ENCODE assay signal across 14 mouse cellular contexts in genomic region chr6:10181590-10182183, GRCm38 (mm10).
A peak's percentile ranks its signal among the peaks of the same experiment; 100 is the strongest.
DNase-seq lines count a peak whose midpoint lies in the region; ATAC-seq lines count a peak whose summit lies in the region.
"Had no signal": no experiment of that assay in that cellular context is flagged by ENCODE, and none has a peak within 500 bp of the region (broad histone marks: within the 10 kb centered on the region; RNA-seq: fewer than 3 reads in every experiment).

No protein-coding gene starts in this region.

- H3K4me1 ChIP-seq in limb, embryonic 11.5 days (ENCODE audit: control insufficient read depth, insufficient read depth, low read length), result no peaks in the 10 kb centered on the region
- H3K4me1 ChIP-seq in limb, embryonic 10.5 days, result no peaks in the 10 kb centered on the region
- no peaks in the 10 kb centered on the region for H3K4me1 ChIP-seq in forebrain, embryonic 15.5 days
- no peaks in the 10 kb centered on the region for H3K4me1 ChIP-seq in limb, embryonic 12.5 days (replicated peaks)
- H3K4me1 ChIP-seq in neural tube, embryonic 15.5 days, result 0 out of 2 replicates have a peak, but pooled peaks cover 4% of the 10 kb centered on the region
- H3K4me1 ChIP-seq: liver, embryonic 15.5 days had no signal

- no peak for DNase-seq in limb, embryonic 11.5 days (ENCODE audit: low spot score)
- no peak for DNase-seq in limb, embryonic 10.5 days (ENCODE audit: low spot score)
- no peak for DNase-seq in heart, adult 18-20 months
- DNase-seq in heart, postnatal 25 days (ENCODE audit: low spot score), result no peak
- DNase-seq: adrenal gland, adult 8-10 months; cerebellum, postnatal 14 days; kidney, adult 8-10 months; lung, postnatal 14 days; thymus, adult 18-20 months had no signal

- H3K27me3 ChIP-seq in limb, embryonic 11.5 days (ENCODE audit: control insufficient read depth, insufficient read depth, low read length), result no peaks in the 10 kb centered on the region
- H3K27me3 ChIP-seq in limb, embryonic 10.5 days (ENCODE audit: low read depth, poor library complexity, severe bottlenecking), result no peaks in the 10 kb centered on the region
- no peaks in the 10 kb centered on the region for H3K27me3 ChIP-seq in forebrain, embryonic 15.5 days
- no peaks in the 10 kb centered on the region for H3K27me3 ChIP-seq in limb, embryonic 12.5 days
- no peaks in the 10 kb centered on the region for H3K27me3 ChIP-seq in neural tube, embryonic 15.5 days (replicated peaks)
- H3K27me3 ChIP-seq: liver, embryonic 15.5 days had no signal

- intact Hi-C loops in heart, postnatal 25 days (cut with DNase I), result no loop called here

- no peak overlapping the region for H3K9ac ChIP-seq in limb, embryonic 11.5 days (ENCODE audit: low read length)
- no peak overlapping the region for H3K9ac ChIP-seq in forebrain, embryonic 15.5 days (replicated peaks)
- no peak overlapping the region for H3K9ac ChIP-seq in limb, embryonic 12.5 days (replicated peaks)
- H3K9ac ChIP-seq in neural tube, embryonic 15.5 days (replicated peaks), result no peak overlapping the region
- H3K9ac ChIP-seq: liver, embryonic 15.5 days had no signal

- no peaks in the 10 kb centered on the region for H3K36me3 ChIP-seq in limb, embryonic 11.5 days (ENCODE audit: control insufficient read depth, insufficient read depth, low read length)
- no peaks in the 10 kb centered on the region for H3K36me3 ChIP-seq in limb, embryonic 10.5 days
- H3K36me3 ChIP-seq in forebrain, embryonic 15.5 days, result no peaks in the 10 kb centered on the region
- no peaks in the 10 kb centered on the region for H3K36me3 ChIP-seq in limb, embryonic 12.5 days
- H3K36me3 ChIP-seq in neural tube, embryonic 15.5 days, result no peaks in the 10 kb centered on the region
- H3K36me3 ChIP-seq: G1E; liver, embryonic 15.5 days had no signal

- H3K4me3 ChIP-seq in limb, embryonic 11.5 days (ENCODE audit: low read depth, low read length), result no peak overlapping the region
- H3K4me3 ChIP-seq in limb, embryonic 10.5 days, result no peak overlapping the region
- no peak overlapping the region for H3K4me3 ChIP-seq in forebrain, embryonic 15.5 days
- no peak overlapping the region for H3K4me3 ChIP-seq in limb, embryonic 12.5 days (replicated peaks)
- no peak overlapping the region for H3K4me3 ChIP-seq in neural tube, embryonic 15.5 days (replicated peaks)
- H3K4me3 ChIP-seq: liver, embryonic 15.5 days had no signal

- H3K4me2 ChIP-seq in limb, embryonic 11.5 days (ENCODE audit: low read depth, severe bottlenecking), result no peak overlapping the region
- no peak overlapping the region for H3K4me2 ChIP-seq in forebrain, embryonic 15.5 days (replicated peaks)
- no peak overlapping the region for H3K4me2 ChIP-seq in limb, embryonic 12.5 days
- no peak overlapping the region for H3K4me2 ChIP-seq in neural tube, embryonic 15.5 days
- H3K4me2 ChIP-seq: liver, embryonic 15.5 days had no signal

- H3K27ac ChIP-seq in limb, embryonic 11.5 days (replicated peaks; ENCODE audit: low read depth, low read length), result no peak overlapping the region
- H3K27ac ChIP-seq in limb, embryonic 10.5 days, result no peak overlapping the region
- H3K27ac ChIP-seq in forebrain, embryonic 15.5 days (replicated peaks), result no peak overlapping the region
- no peak overlapping the region for H3K27ac ChIP-seq in limb, embryonic 12.5 days
- H3K27ac ChIP-seq in neural tube, embryonic 15.5 days (replicated peaks), result no peak overlapping the region
- H3K27ac ChIP-seq: liver, embryonic 15.5 days had no signal

- ATAC-seq in limb, embryonic 11.5 days (ENCODE audit: insufficient number of reproducible peaks, low FRiP score, low TSS enrichment, low read depth), result peak; percentile 57; the same call in 1 of the 2 replicates
- ATAC-seq in forebrain, embryonic 15.5 days (replicated peaks), result peak; percentile 86
- ATAC-seq in limb, embryonic 12.5 days (ENCODE audit: insufficient number of reproducible peaks, insufficient read depth, low FRiP score, low TSS enrichment, low read depth), result peak; percentile 84; the same call in 1 of the 2 replicates
- peak; percentile 73; the same call in 1 of the 2 replicates for ATAC-seq in neural tube, embryonic 15.5 days (ENCODE audit: low FRiP score)

- no peaks in the 10 kb centered on the region for H3K9me3 ChIP-seq in limb, embryonic 11.5 days (ENCODE audit: control insufficient read depth, low read length)
- H3K9me3 ChIP-seq in limb, embryonic 10.5 days (replicated peaks), result no peaks in the 10 kb centered on the region
- no peaks in the 10 kb centered on the region for H3K9me3 ChIP-seq in forebrain, embryonic 15.5 days
- peaks cover 4% of the 10 kb centered on the region; the same call in 1 of the 2 replicates for H3K9me3 ChIP-seq in limb, embryonic 12.5 days
- H3K9me3 ChIP-seq in neural tube, embryonic 15.5 days (replicated peaks), result no peaks in the 10 kb centered on the region
- H3K9me3 ChIP-seq: G1E; liver, embryonic 15.5 days had no signal

- 70% methylated on average over 7 of the region's 7 CpGs for WGBS in limb, embryonic 11.5 days
- 92% methylated on average over 7 of the region's 7 CpGs for WGBS in limb, embryonic 10.5 days
- 39% methylated on average over 7 of the region's 7 CpGs for WGBS in forebrain, embryonic 15.5 days
- 63% methylated on average over 7 of the region's 7 CpGs for WGBS in limb, embryonic 12.5 days
- 53% methylated on average over 7 of the region's 7 CpGs for whole genome bisulfite sequencing in neural tube, embryonic 15.5 days
